Mouse (Mus musculus) stomach, postnatal 0 days (tissue): ENCODE measurements at regions not wholly inside any gene's neighbourhood (a gene's known extent, or its start where the extent isn't known, plus 50 kb on each side); places are given as distances from the start of the nearest gene placed in this dataset.

Source experiments
- ATAC-seq: fragments of 200-750 bp; cut with Nextera tagmentation; 2 replicates; pipeline ENCODE4 v1.8.0; 2017; ENCODE audit not compliant: low FRiP score, low TSS enrichment
- DNase-seq: peaks from one replicate; pipeline ENCODE4 v3.0.0-alpha.2; 2016; ENCODE audit warnings: low spot score
- H3K27ac ChIP-seq: fragments of 300-500 bp; sonication (generic); replicated peaks from 2 replicates; pipeline ENCODE4 v1.5.1; 2014; ENCODE audit warnings: mild to moderate bottlenecking, control low read depth
- H3K27me3 ChIP-seq: fragments of 300-500 bp; sonication (generic); 2 replicates; pipeline ENCODE4 v1.6.1; 2014; ENCODE audit warnings: low read length; ENCODE audit not compliant: control insufficient read depth, insufficient read depth
- H3K36me3 ChIP-seq: fragments of 300-500 bp; sonication (generic); 2 replicates; pipeline ENCODE4 v1.6.1; 2014; ENCODE audit warnings: low read length, mixed read lengths; ENCODE audit not compliant: control insufficient read depth, insufficient read depth
- H3K4me1 ChIP-seq: fragments of 300-500 bp; sonication (generic); replicated peaks from 2 replicates; pipeline ENCODE4 v1.6.1; 2014; ENCODE audit warnings: antibody characterized with exemption; ENCODE audit not compliant: control insufficient read depth, insufficient read depth
- H3K4me2 ChIP-seq: fragments of 300-500 bp; sonication (generic); replicated peaks from 2 replicates; pipeline ENCODE4 v1.6.1; 2014; ENCODE audit warnings: low read depth, mild to moderate bottlenecking, control low read depth, moderate library complexity
- H3K4me3 ChIP-seq: fragments of 300-500 bp; sonication (generic); 2 replicates; pipeline ENCODE4 v1.5.1; 2014; ENCODE audit warnings: low read depth, low read length, control low read depth
- H3K9ac ChIP-seq: fragments of 300-500 bp; sonication (generic); 2 replicates; pipeline ENCODE4 v1.6.1; 2014; ENCODE audit warnings: mild to moderate bottlenecking, low read length, control low read depth, mixed read lengths
- H3K9me3 ChIP-seq: fragments of 300-500 bp; sonication (generic); 2 replicates; pipeline ENCODE4 v1.6.1; 2016; ENCODE audit warnings: low read length; ENCODE audit not compliant: control insufficient read depth
- CTCF ChIP-seq: IDR thresholded peaks from 2 replicates; pipeline ENCODE4 v1.5.1; 2016; ENCODE audit warnings: antibody characterized with exemption, low read depth, mild to moderate bottlenecking, moderate library complexity
- EP300 ChIP-seq: optimal IDR thresholded peaks from 2 replicates; pipeline ENCODE3; 2016; ENCODE audit warnings: antibody characterized with exemption
- WGBS: fragments of 180-500 bp; shearing (Covaris S2); extraction: QIAGEN DNeasy Blood & Tissue Kit; methylation state at CpG from one replicate; pipeline ENCODE4 v1.1.7; 2014; 5-methylcytosine and 5-hydroxymethylcytosine counted together

GRCm38 (mm10) chr17:62939930-62940572, 58.9 kb upstream of the Efna5 start:
- no peak for TF ChIP-seq EP300
- TF ChIP-seq CTCF: no peak
- no peaks in the 10 kb centered on the region for H3K9me3 ChIP-seq

DNA sequence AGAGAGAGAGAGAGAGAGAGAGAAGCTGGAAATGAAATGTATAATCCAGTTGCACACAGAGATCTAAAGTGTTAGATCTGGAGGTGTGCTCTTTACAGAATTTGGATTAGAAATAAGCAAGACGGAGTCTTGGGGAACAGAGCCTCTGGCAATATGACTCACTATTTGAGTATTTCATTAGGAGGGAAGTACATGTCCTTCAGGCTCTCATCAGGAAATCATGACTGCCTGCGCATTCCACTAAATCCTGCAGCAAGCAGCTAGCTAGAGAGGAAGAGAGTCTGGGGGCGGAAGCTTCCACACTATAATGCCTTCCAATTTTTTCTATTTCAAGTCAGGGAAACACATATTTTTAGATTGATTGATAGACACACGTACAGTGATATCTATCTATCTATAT, 58.1 kb upstream of the Efna5 start:
- Histone ChIP-seq H3K4me3 (no peak overlapping the region), H3K27me3 (no peaks in the 10 kb centered on the region), H3K27ac (no peak overlapping the region), H3K4me2 (no peak overlapping the region), H3K9ac (no peak overlapping the region), H3K36me3 (no peaks in the 10 kb centered on the region), H3K4me1 (no peaks in the 10 kb centered on the region), H3K9me3 (no peaks in the 10 kb centered on the region)
- ATAC-seq (no peak), DNase-seq (no peak)
- 54% methylated on average over 4 of the region's 4 CpGs for WGBS
- no peak for TF ChIP-seq EP300

More at GRCm38 (mm10) chr17:62939930-62940572, 58.9 kb upstream of the Efna5 start:
- Histone ChIP-seq H3K27ac (no peak overlapping the region), H3K4me1 (no peaks in the 10 kb centered on the region), H3K27me3 (no peaks in the 10 kb centered on the region), H3K4me3 (no peak overlapping the region), H3K36me3 (no peaks in the 10 kb centered on the region), H3K9ac (no peak overlapping the region), H3K4me2 (peak overlapping the region; percentile 38)
- 21% methylated on average over 18 of the region's 18 CpGs for WGBS
- DNase-seq (no peak), ATAC-seq (no peak)
